Mouse (Mus musculus): ENCODE results near the gene Ccnjl. TPM values are rescaled to one million over a fixed set of nuclear protein-coding genes. Genes with fewer than 3 reads are reported as not detected.
A peak's percentile ranks its signal among the peaks of the same experiment; 100 is the strongest.

The Ccnjl gene
- polyA plus RNA-seq, 1 experiment from 2014 or later = 20.0 TPM

DNA sequence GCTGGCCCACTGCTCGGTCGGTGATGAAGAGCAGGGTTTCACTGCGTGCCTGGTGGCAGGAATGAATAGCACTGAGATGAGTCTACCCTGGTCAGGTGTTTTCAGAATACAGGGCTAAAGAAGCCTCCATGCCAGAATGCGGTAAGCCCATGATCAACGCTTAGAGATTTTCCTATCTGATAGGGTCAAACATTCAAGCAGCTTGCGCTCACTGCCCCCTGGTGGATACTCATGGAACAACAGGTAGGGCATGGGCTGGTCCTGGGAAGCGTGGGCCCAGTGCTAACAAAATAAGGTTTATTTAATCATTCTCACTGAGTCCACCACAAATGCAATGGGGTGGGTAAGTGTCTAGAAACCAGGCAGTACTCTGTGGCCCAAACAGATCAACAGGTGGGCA is 35.9 kb upstream of the Ccnjl start:
- Histone ChIP-seq H3K9ac (replicated peaks; ENCODE audit: low read depth, low read length) (no peak overlapping the region), H3K9me3 (ENCODE audit: control insufficient read depth, low read depth, low read length) (no peaks in the 10 kb centered on the region), H3K4me2 (replicated peaks; ENCODE audit: low read depth, low read length) (no peak overlapping the region), H3K4me1 (ENCODE audit: control insufficient read depth, insufficient read depth, low read length) (no peaks in the 10 kb centered on the region), H3K36me3 (ENCODE audit: control insufficient read depth, insufficient read depth, low read length) (no peaks in the 10 kb centered on the region), H3K27ac (ENCODE audit: low read length) (no peak overlapping the region), H3K27me3 (ENCODE audit: control insufficient read depth, insufficient read depth, low read length) (no peaks in the 10 kb centered on the region), H3K4me3 (ENCODE audit: low read depth, low read length) (no peak overlapping the region)
- WGBS = 29% methylated on average over 7 of the region's 7 CpGs
- peak; percentile 34; the same call in 1 of the 2 replicates for ATAC-seq (ENCODE audit: insufficient number of reproducible peaks, insufficient read depth, low FRiP score, low read depth)

DNA sequence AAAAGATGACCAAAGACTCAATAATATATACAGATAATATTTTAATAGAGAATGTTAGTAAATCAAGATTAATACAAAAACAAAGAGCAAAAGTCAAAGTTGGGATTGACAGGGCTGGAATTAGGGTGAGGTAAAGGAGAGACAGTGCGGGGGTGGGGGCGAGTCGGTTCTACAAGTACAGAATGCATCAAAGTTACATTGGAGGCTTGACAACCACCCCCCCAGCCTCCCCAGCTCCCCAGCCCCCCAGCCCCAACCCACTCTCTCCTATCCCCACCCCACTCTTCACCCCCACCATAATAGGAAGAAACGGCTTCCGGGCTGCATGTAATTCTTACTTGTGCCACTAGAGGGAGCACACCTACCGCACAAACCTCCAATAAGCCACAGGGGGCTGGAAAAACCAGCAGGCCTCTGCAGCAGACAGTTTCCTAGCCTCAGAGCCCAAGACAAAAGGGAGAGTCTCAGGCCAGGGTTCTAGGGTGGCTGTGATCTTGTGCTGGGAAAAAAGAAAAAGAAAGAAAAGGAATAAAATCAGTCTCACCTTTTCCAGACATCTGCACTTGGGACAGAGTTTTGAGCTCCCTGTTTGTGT is 34.7 kb upstream of the Ccnjl start:
- no peak overlapping the region for H3K4me2 ChIP-seq (replicated peaks; ENCODE audit: low read depth, low read length)
- WGBS = 20% methylated on average over 6 of the region's 6 CpGs
- no peaks in the 10 kb centered on the region for H3K36me3 ChIP-seq (ENCODE audit: control insufficient read depth, insufficient read depth, low read length)
- no peak overlapping the region for H3K9ac ChIP-seq (replicated peaks; ENCODE audit: low read depth, low read length)
- H3K4me1 ChIP-seq (ENCODE audit: control insufficient read depth, insufficient read depth, low read length) = no peaks in the 10 kb centered on the region
- no peaks in the 10 kb centered on the region for H3K9me3 ChIP-seq (ENCODE audit: control insufficient read depth, low read depth, low read length)
- no peak overlapping the region for H3K4me3 ChIP-seq (ENCODE audit: low read depth, low read length)
- no peaks in the 10 kb centered on the region for H3K27me3 ChIP-seq (ENCODE audit: control insufficient read depth, insufficient read depth, low read length)
- ATAC-seq (ENCODE audit: insufficient number of reproducible peaks, insufficient read depth, low FRiP score, low read depth) = no peak
- H3K27ac ChIP-seq (ENCODE audit: low read length) = no peak overlapping the region

DNA sequence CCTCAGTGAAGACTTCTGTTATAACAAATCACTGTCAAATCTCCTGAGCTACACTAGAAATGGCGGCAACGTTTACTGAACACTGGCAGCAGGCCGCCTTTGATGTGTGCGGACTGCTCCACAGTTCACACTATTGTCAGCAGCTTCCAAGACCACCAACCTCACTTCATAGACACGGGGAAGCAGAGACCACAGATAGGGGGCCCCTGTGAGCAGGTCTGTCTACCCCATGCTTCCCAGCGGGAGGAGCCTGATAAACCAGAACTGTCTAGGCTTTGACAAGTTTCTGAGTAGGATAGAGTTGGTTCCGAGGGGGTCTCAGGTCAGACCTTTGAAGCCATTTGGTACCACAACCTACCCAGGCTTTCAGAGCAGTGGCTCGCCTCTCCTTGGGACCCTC is 33.5 kb upstream of the Ccnjl start:
- Histone ChIP-seq H3K27me3 (ENCODE audit: control insufficient read depth, insufficient read depth, low read length) (no peaks in the 10 kb centered on the region), H3K4me3 (ENCODE audit: low read depth, low read length) (no peak overlapping the region), H3K4me2 (replicated peaks; ENCODE audit: low read depth, low read length) (no peak overlapping the region), H3K9ac (replicated peaks; ENCODE audit: low read depth, low read length) (no peak overlapping the region), H3K36me3 (ENCODE audit: control insufficient read depth, insufficient read depth, low read length) (no peaks in the 10 kb centered on the region), H3K9me3 (ENCODE audit: control insufficient read depth, low read depth, low read length) (no peaks in the 10 kb centered on the region), H3K27ac (ENCODE audit: low read length) (no peak overlapping the region), H3K4me1 (ENCODE audit: control insufficient read depth, insufficient read depth, low read length) (no peaks in the 10 kb centered on the region)
- WGBS = 50% methylated on average over 8 of the region's 8 CpGs
- ATAC-seq (ENCODE audit: insufficient number of reproducible peaks, insufficient read depth, low FRiP score, low read depth) = no peak

DNA sequence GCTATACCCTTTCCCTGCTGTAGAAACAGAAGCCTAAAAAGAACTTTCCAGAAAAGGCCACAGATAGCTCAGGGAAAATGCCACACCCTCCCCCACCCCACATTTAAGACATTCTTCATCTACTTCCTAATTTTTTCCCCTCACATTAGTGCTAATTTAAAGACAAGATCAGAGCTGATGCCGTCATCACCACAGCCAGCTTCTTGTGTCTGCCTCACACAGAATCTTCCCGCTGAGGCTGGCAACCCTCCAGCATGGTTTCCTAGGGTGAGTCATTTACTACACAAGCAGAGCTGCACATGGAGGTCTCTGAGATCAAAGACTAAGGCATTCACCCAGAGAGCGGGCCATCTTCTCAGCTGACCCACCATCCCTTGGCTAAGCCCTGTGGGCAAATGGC is 33.1 kb upstream of the Ccnjl start:
- WGBS = 57% methylated on average over 3 of the region's 3 CpGs

DNA sequence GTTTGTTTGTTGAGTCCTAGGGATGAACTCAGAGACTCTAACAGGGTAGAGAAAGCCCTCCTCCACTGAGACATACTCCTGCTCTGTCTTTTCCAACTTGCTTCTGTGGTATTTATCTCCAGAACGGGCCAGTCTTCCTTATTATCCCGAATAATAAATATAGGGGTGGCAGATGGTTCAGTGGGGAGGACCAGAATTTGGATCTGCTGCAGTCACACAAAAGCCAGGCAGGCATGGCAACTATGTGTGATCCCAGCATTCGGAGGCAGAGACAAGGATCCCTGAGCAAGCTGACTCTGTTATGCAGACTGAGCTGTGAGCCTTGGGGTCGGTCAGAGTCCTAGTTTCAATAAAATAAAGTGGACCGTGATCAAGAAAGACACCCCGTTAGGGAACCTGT is 27.3 kb upstream of the Ccnjl start:
- Histone ChIP-seq H3K9me3 (ENCODE audit: control insufficient read depth, low read depth, low read length) (no peaks in the 10 kb centered on the region), H3K36me3 (ENCODE audit: control insufficient read depth, insufficient read depth, low read length) (no peaks in the 10 kb centered on the region), H3K4me1 (ENCODE audit: control insufficient read depth, insufficient read depth, low read length) (no peaks in the 10 kb centered on the region), H3K4me3 (ENCODE audit: low read depth, low read length) (no peak overlapping the region), H3K27ac (ENCODE audit: low read length) (no peak overlapping the region), H3K9ac (replicated peaks; ENCODE audit: low read depth, low read length) (no peak overlapping the region), H3K4me2 (replicated peaks; ENCODE audit: low read depth, low read length) (no peak overlapping the region), H3K27me3 (ENCODE audit: control insufficient read depth, insufficient read depth, low read length) (no peaks in the 10 kb centered on the region)
- 80% methylated on average over 6 of the region's 6 CpGs for WGBS
- ATAC-seq (ENCODE audit: insufficient number of reproducible peaks, insufficient read depth, low FRiP score, low read depth) = no peak

More for the DNA sequence above, 33.1 kb upstream of the Ccnjl start:
- Histone ChIP-seq H3K4me2 (replicated peaks; ENCODE audit: low read depth, low read length) (no peak overlapping the region), H3K9me3 (ENCODE audit: control insufficient read depth, low read depth, low read length) (no peaks in the 10 kb centered on the region), H3K9ac (replicated peaks; ENCODE audit: low read depth, low read length) (no peak overlapping the region), H3K4me3 (ENCODE audit: low read depth, low read length) (no peak overlapping the region), H3K4me1 (ENCODE audit: control insufficient read depth, insufficient read depth, low read length) (no peaks in the 10 kb centered on the region), H3K27me3 (ENCODE audit: control insufficient read depth, insufficient read depth, low read length) (no peaks in the 10 kb centered on the region), H3K36me3 (ENCODE audit: control insufficient read depth, insufficient read depth, low read length) (no peaks in the 10 kb centered on the region), H3K27ac (ENCODE audit: low read length) (no peak overlapping the region)
- no peak for ATAC-seq (ENCODE audit: insufficient number of reproducible peaks, insufficient read depth, low FRiP score, low read depth)

DNA sequence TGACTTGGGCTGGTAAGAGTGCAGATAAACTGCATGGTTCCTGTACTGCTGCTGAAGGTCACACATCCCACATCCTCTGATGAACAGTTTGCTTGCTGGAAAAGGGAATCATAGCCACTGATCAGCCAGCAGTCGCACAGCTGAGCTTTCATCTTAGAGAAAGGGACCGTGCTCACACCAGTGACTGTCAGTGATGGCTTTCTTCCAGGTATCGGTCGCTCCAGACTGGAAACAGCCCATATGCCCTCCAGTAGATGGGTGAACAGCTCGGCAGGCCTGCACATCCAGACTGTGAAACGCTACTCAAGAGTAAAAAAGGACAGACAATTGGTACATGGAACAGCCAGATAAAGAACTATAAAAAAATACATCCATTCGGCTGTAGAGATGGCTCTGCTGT is 23.4 kb upstream of the Ccnjl start:
- Histone ChIP-seq H3K36me3 (ENCODE audit: control insufficient read depth, insufficient read depth, low read length) (no peaks in the 10 kb centered on the region), H3K4me3 (ENCODE audit: low read depth, low read length) (no peak overlapping the region), H3K9ac (replicated peaks; ENCODE audit: low read depth, low read length) (no peak overlapping the region), H3K27ac (ENCODE audit: low read length) (no peak overlapping the region), H3K4me1 (ENCODE audit: control insufficient read depth, insufficient read depth, low read length) (no peaks in the 10 kb centered on the region), H3K27me3 (ENCODE audit: control insufficient read depth, insufficient read depth, low read length) (no peaks in the 10 kb centered on the region), H3K9me3 (ENCODE audit: control insufficient read depth, low read depth, low read length) (no peaks in the 10 kb centered on the region), H3K4me2 (replicated peaks; ENCODE audit: low read depth, low read length) (no peak overlapping the region)
- no peak for ATAC-seq (ENCODE audit: insufficient number of reproducible peaks, insufficient read depth, low FRiP score, low read depth)
- 87% methylated on average over 7 of the region's 7 CpGs for WGBS

DNA sequence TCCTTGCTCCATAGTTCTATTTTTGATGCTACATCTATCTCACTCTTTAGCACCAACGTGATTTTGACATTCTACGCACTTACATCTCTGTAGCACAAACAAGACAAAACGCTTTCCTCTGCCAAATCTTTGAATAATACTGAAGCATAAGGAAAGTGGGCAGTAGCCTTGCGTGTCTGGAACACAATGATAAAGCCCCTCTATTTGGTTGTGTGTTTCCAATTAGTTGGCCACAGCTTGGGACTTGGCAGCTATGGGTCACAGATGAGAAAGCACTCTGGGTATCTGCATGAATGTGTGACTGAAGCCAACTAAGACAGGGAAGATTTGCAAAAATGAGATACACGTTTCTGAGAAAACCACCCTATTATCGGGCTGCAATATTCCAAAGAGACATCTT is 20.6 kb upstream of the Ccnjl start:
- Histone ChIP-seq H3K27ac (ENCODE audit: low read length) (no peak overlapping the region), H3K4me3 (ENCODE audit: low read depth, low read length) (no peak overlapping the region), H3K27me3 (ENCODE audit: control insufficient read depth, insufficient read depth, low read length) (no peaks in the 10 kb centered on the region), H3K36me3 (ENCODE audit: control insufficient read depth, insufficient read depth, low read length) (no peaks in the 10 kb centered on the region), H3K4me2 (replicated peaks; ENCODE audit: low read depth, low read length) (no peak overlapping the region), H3K9ac (replicated peaks; ENCODE audit: low read depth, low read length) (no peak overlapping the region), H3K9me3 (ENCODE audit: control insufficient read depth, low read depth, low read length) (no peaks in the 10 kb centered on the region), H3K4me1 (ENCODE audit: control insufficient read depth, insufficient read depth, low read length) (no peaks in the 10 kb centered on the region)
- no peak for ATAC-seq (ENCODE audit: insufficient number of reproducible peaks, insufficient read depth, low FRiP score, low read depth)
- 85% methylated on average over 6 of the region's 6 CpGs for WGBS

DNA sequence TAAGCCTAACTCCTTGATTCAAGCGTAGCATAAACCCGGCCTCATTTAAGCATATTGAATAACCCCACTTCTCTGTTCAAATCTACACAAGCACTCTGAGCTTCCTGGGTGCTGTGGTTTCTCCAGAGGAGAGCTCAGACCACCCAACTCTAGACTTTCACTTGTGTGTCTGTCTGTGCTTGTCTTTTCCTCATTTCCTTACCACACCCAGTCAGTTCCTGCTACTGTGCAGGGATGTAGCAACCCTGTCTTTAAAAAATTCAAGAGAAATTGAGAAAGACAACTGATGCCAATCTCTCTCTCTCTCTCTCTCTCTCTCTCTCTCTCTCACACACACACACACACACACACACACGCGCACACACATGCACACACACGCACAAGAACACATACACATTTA is 18.7 kb upstream of the Ccnjl start:
- Histone ChIP-seq H3K36me3 (ENCODE audit: control insufficient read depth, insufficient read depth, low read length) (no peaks in the 10 kb centered on the region), H3K27me3 (ENCODE audit: control insufficient read depth, insufficient read depth, low read length) (no peaks in the 10 kb centered on the region), H3K4me2 (replicated peaks; ENCODE audit: low read depth, low read length) (no peak overlapping the region), H3K4me3 (ENCODE audit: low read depth, low read length) (no peak overlapping the region), H3K27ac (ENCODE audit: low read length) (no peak overlapping the region), H3K4me1 (ENCODE audit: control insufficient read depth, insufficient read depth, low read length) (no peaks in the 10 kb centered on the region), H3K9ac (replicated peaks; ENCODE audit: low read depth, low read length) (no peak overlapping the region), H3K9me3 (ENCODE audit: control insufficient read depth, low read depth, low read length) (no peaks in the 10 kb centered on the region)
- WGBS = 94% methylated on average over 5 of the region's 5 CpGs
- ATAC-seq (ENCODE audit: insufficient number of reproducible peaks, insufficient read depth, low FRiP score, low read depth) = no peak

DNA sequence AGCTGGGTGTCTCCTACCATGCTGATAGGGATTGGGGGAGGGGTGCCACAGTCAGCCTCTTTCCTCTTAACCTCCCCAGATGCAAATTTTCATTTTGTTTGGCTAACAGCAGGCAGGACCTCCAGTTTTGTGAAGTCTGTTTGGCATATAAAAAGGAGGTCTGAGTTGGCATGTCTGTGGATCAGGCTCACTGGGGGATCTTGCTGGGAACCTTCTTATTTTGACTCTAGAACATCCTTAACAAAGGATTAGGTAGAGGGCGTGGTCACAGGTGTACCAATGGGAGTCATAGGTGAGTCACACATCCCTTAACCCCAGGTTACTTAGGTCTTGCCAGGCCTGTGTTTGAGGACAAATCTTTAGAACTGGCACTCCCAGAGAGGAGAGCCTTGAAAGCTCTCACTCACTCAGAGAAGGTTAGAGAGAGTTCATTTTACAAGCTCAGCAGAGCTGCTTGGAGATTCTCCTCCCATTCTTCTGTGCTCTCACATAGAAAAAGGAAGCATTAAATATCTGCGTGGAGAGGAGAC is 15.9 kb upstream of the Ccnjl start:
- 75% methylated on average over 2 of the region's 2 CpGs for WGBS
- no peak for ATAC-seq (ENCODE audit: insufficient number of reproducible peaks, insufficient read depth, low FRiP score, low read depth)

More for the DNA sequence above, 15.9 kb upstream of the Ccnjl start:
- no peaks in the 10 kb centered on the region for H3K27me3 ChIP-seq (ENCODE audit: control insufficient read depth, insufficient read depth, low read length)
- H3K36me3 ChIP-seq (ENCODE audit: control insufficient read depth, insufficient read depth, low read length) = no peaks in the 10 kb centered on the region
- H3K9me3 ChIP-seq (ENCODE audit: control insufficient read depth, low read depth, low read length) = no peaks in the 10 kb centered on the region
- H3K4me1 ChIP-seq (ENCODE audit: control insufficient read depth, insufficient read depth, low read length) = no peaks in the 10 kb centered on the region
- no peak overlapping the region for H3K9ac ChIP-seq (replicated peaks; ENCODE audit: low read depth, low read length)
- no peak overlapping the region for H3K4me2 ChIP-seq (replicated peaks; ENCODE audit: low read depth, low read length)
- H3K27ac ChIP-seq (ENCODE audit: low read length) = no peak overlapping the region
- no peak overlapping the region for H3K4me3 ChIP-seq (ENCODE audit: low read depth, low read length)

Data from stomach, embryonic 14.5 days (tissue).